Mouse (Mus musculus) kidney, adult 11 months (tissue): ENCODE measurements around the gene Nbeal1.

Experiments used
- DNase-seq: peaks from one replicate; pipeline ENCODE4 v3.0.0; 2022

The Nbeal1 gene

DNA sequence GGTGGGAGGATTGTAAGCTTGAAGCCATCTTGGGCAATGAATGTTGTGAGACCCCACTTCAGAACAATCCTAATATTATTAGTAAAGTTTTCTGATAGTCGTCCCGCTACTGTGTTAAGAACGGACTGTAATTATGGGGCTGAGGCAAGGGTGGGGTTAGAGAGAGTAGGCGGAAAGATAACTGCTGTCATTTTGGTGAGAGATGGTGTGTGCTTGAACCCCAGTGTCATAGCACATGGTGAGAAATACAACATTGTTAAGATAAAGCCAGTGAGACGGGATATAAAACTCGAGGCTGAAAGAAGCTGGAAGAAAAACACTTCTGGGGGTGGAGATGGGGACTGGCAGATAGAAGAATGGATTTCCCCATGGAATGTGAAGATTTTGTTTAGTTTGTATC lies 164.3 kb downstream of the Nbeal1 start:
- DNase-seq = no peak

DNA sequence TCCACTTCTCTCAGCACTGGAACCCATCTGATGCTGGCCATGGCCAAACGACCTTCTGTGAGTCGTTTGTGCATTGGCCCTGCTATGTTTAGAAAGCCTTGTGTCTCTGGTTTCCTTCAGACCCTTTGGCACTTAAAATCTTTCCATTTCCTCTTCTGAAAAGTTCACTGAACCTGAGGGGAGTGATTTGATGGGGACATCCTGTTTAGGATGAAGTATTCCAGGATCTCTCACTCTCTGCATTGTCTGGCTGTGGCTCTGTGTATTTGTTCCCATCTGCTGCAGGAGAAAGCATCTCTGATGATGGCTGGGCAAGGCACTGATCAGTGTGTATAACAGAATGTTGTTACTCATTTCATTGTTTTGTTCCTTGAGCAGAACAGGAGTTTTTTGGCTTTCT lies 165.3 kb downstream of the Nbeal1 start:
- DNase-seq = no peak

DNA sequence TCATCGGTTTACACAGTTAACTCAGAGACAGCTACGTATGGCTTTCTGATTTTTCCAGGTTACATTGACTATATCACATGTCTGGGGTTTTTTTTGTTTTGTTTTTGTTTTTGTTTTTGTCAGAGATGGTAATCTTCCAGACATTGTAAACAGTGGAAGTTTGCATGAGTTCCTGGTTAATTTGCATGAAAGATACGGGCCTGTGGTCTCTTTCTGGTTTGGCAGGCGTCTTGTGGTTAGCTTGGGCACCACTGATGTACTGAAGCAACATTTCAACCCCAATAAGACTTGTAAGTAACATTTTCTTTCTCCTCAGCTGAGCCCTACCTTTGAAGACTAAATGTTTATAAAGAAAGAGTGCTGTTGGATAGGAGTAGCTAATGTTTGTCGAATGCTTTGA lies 172.4 kb downstream of the Nbeal1 start:
- no peak for DNase-seq

DNA sequence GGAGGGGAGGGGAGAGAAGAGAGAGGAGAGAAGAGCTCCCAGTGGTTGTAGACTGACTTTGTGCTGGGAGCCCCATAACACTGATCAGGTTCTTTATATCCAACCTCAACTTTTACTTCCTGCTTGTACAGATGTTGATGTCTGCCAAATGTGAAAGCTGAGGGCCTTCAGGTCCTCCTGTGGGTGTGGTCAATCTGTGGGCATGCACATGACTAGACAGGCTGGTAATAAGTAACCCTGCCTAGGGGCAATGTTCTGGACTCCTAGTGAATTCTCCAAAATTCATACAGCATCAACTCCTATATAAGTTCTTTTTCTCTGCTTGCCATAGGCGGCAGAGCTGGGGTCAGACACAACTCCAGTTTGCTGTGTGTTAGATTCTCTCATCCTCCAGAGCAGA lies 181.2 kb downstream of the Nbeal1 start:
- peak; percentile 19 for DNase-seq

DNA sequence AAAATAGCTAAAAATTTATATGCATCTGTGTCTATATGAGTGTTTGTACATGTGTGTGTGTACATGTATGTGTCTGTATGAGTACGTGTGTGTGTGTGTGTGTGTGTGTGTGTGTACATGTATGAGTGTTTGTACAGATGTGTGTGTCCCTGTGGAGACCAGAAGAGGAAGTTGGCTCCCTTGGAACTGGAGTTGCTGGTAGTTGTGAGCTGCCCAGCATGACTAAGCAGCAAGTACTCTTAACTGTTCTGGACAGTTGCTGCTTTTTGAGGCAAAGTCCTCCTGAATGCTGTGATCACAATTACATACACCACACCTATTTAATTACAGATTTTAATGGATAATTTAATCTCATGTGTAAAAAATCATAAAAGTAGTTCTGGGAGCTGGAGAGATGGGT lies 196.2 kb downstream of the Nbeal1 start:
- DNase-seq = no peak

DNA sequence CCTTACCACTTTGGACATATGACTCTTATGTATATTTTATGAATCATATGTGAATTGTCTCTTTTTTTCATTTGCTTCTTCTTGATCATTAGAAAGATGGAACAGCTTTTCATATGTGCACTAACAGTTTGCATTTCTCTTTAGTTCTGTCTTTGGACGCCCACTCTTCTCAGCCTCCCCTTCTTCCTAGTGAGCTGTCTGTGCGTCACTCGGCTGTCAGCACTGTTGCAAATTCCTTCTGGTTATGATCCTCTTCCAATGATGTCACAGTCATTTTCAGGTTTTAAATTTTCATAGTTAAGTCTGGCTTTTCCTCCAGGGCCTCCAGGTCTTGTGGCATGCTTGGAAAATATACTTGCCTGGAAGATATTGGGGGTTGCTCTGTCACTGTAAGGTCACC lies 201.5 kb downstream of the Nbeal1 start:
- no peak for DNase-seq
